Mouse (Mus musculus) left cerebral cortex, adult 18-20 months (tissue): Measurements from ENCODE around the gene Olfr1505. TPM values are rescaled to one million over a fixed set of nuclear protein-coding genes. Genes with fewer than 3 reads are reported as not detected.

ENCODE experiments used
- DNase-seq, 2 experiments: peaks; one replicate each; pipeline ENCODE4 v3.0.0; 2021 to 2022; ENCODE audit warnings: low spot score in 2 of 2, mixed read lengths in 1 of 2
- long read RNA-seq, 2 experiments: library from polyadenylated mRNA; stranded (forward); transcript quantifications; one replicate each; pipeline ENCODE4 v2.0.0; 2021
- total RNA-seq, 2 experiments: library from RNA; stranded (reverse); gene quantifications; 2 replicates each; pipeline ENCODE4 v1.2.3; 2021

Gene Olfr1505
- not detected for total RNA-seq
- long read RNA-seq, experiment 1, result 0 reads
- long read RNA-seq, experiment 2, result 0 reads

- DNase-seq, result no peak
Observed at GRCm38 (mm10) chr19:13913230-13913629, at the start of gene Olfr1505. Gene Olfr1505, plus strand, starts transcription at chr19:13913530.

- DNase-seq, result no peak
Observed at GRCm38 (mm10) chr19:13897828-13898227, 15.5 kb upstream of the Olfr1505 start, which contains the start of gene Olfr1504. Gene Olfr1504, minus strand, starts transcription at chr19:13897928.

Other genes with a start within 250 kb of the Olfr1505 start
- not detected for gene Olfr1491, start 216.3 kb upstream of the Olfr1505 start, total RNA-seq
- not detected for gene Olfr1493-ps1, start 190.3 kb upstream of the Olfr1505 start, total RNA-seq
- not detected for gene Olfr1494, start 173.8 kb upstream of the Olfr1505 start, total RNA-seq
- not detected for gene Olfr1495, start 148.9 kb upstream of the Olfr1505 start, total RNA-seq
- gene Olfr1496, start 135.7 kb upstream of the Olfr1505 start, total RNA-seq, result not detected
- gene Olfr1497, start 115.3 kb upstream of the Olfr1505 start, total RNA-seq, result not detected
- gene Olfr1499, start 94.1 kb upstream of the Olfr1505 start, total RNA-seq, result not detected
- gene Olfr1500, start 83.0 kb upstream of the Olfr1505 start, total RNA-seq, result not detected
- gene Olfr1501, start 62.8 kb upstream of the Olfr1505 start, total RNA-seq, result not detected
- gene Olfr1502, start 51.7 kb upstream of the Olfr1505 start, total RNA-seq, result not detected
- gene Olfr1504, start 15.6 kb upstream of the Olfr1505 start, total RNA-seq, result not detected